Mouse (Mus musculus) neural tube, embryonic 14.5 days (tissue): Measurements from ENCODE around the gene Trcg1. TPM values are rescaled to one million over a fixed set of nuclear protein-coding genes. Genes with fewer than 3 reads are reported as not detected.

Source experiments
- ATAC-seq: fragments of 200-750 bp; cut with Nextera tagmentation; 2 replicates; pipeline ENCODE4 v1.8.0; 2017; ENCODE audit warnings: low read depth, mild to moderate bottlenecking, moderate TSS enrichment, moderate library complexity
- H3K27ac ChIP-seq: fragments of 300-500 bp; sonication (generic); 2 replicates; pipeline ENCODE4 v1.5.1; 2014; ENCODE audit warnings: low read depth, mild to moderate bottlenecking, control low read depth, low read length, moderate library complexity, mixed read lengths
- H3K27me3 ChIP-seq: fragments of 300-500 bp; sonication (generic); 2 replicates; pipeline ENCODE4 v1.6.1; 2014; ENCODE audit warnings: low read length; ENCODE audit not compliant: control insufficient read depth, insufficient read depth
- H3K36me3 ChIP-seq: fragments of 300-500 bp; sonication (generic); 2 replicates; pipeline ENCODE4 v1.6.1; 2014; ENCODE audit warnings: low read length, mixed read lengths; ENCODE audit not compliant: control insufficient read depth, insufficient read depth
- H3K4me1 ChIP-seq: fragments of 300-500 bp; sonication (generic); 2 replicates; pipeline ENCODE4 v1.6.1; 2014; ENCODE audit warnings: low read length; ENCODE audit not compliant: control insufficient read depth, insufficient read depth
- H3K4me2 ChIP-seq: fragments of 300-500 bp; sonication (generic); 2 replicates; pipeline ENCODE4 v1.6.1; 2014; ENCODE audit warnings: mild to moderate bottlenecking, low read depth, low read length, control low read depth
- H3K4me3 ChIP-seq: fragments of 300-500 bp; sonication (generic); 2 replicates; pipeline ENCODE4 v1.5.1; 2014; ENCODE audit warnings: low read depth, low read length, control low read depth, mixed read lengths
- H3K9ac ChIP-seq: fragments of 300-500 bp; sonication (generic); replicated peaks from 2 replicates; pipeline ENCODE4 v1.6.1; 2014; ENCODE audit warnings: low read depth, mild to moderate bottlenecking, control low read depth, low read length, mixed read lengths
- H3K9me3 ChIP-seq: fragments of 300-500 bp; sonication (generic); 2 replicates; pipeline ENCODE4 v1.6.1; 2016; ENCODE audit warnings: low read length; ENCODE audit not compliant: control insufficient read depth
- WGBS: fragments of 180-500 bp; shearing (Covaris S2); extraction: QIAGEN DNeasy Blood & Tissue Kit; methylation state at CpG from one replicate; pipeline ENCODE4 v1.1.7; 2014; 5-methylcytosine and 5-hydroxymethylcytosine counted together
- polyA plus RNA-seq: library from polyadenylated mRNA; unstranded; fragments of >200 nt; fragmentation: Nextera tagmentation; extraction: Ambion mirVana; gene quantifications from 2 replicates; pipeline ENCODE4 v1.2.1, GENCODE M21; 2014

Gene Trcg1
- polyA plus RNA-seq, 1 experiment from 2014 or later: not detected

DNA sequence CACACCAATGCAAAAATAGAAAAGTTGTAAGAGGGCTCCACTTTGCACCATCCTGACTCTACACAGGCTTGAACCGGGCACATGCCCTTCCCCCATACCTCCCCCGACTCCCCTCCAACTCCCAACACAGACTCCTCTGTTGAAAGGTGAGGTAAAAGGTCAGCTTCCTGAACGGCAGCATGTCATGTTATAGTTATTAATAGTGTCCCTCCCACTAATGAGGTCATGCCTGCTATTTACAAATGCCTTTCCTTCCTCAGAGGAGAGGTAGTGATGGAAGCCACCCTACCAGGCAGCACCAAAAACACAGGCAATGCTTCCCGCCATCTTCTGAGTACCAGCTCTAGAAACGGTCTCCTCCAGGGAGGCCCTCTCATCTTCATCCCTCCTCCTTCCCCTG, 28.8 kb downstream of the Trcg1 start:
- Histone ChIP-seq H3K36me3 (no peaks in the 10 kb centered on the region), H3K27ac (no peak overlapping the region), H3K4me2 (no peak overlapping the region), H3K9ac (no peak overlapping the region), H3K9me3 (no peaks in the 10 kb centered on the region), H3K27me3 (no peaks in the 10 kb centered on the region), H3K4me1 (peaks cover 14% of the 10 kb centered on the region), H3K4me3 (no peak overlapping the region)
- 21% methylated on average over 5 of the region's 5 CpGs for WGBS
- ATAC-seq: no peak

DNA sequence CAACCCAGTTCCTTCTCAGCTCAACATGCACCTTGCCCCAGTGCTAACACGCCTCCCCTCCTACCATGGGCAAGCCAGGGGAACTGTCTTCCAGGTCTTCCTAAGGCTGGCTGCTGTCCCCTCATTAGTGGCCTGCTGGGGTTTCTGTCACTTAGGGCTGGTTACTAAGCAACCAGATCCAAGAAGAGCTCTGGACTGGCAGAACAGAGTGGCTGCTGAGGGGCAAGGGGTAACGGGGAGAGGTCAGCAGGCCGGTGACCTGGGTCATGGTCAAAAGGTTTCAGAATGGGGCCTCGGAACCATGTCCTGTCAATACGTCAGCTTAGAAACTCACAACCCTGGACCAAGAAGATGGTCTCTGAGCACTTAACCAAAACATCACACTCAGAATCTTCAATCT, 31.1 kb downstream of the Trcg1 start:
- Histone ChIP-seq H3K27ac (no peak overlapping the region), H3K4me1 (peaks cover 6% of the 10 kb centered on the region; the same call in 1 of the 2 replicates), H3K36me3 (no peaks in the 10 kb centered on the region), H3K9ac (no peak overlapping the region), H3K4me2 (no peak overlapping the region), H3K27me3 (no peaks in the 10 kb centered on the region), H3K9me3 (no peaks in the 10 kb centered on the region), H3K4me3 (no peak overlapping the region)
- no peak for ATAC-seq
- 14% methylated on average over 5 of the region's 5 CpGs for WGBS

- WGBS: 20% methylated on average over 10 of the region's 10 CpGs
- no peak overlapping the region for H3K4me2 ChIP-seq
- 0 out of 2 replicates have a peak, but pooled peaks cover 2% of the 10 kb centered on the region for H3K4me1 ChIP-seq
- no peaks in the 10 kb centered on the region for H3K36me3 ChIP-seq
- no peak overlapping the region for H3K9ac ChIP-seq
- no peaks in the 10 kb centered on the region for H3K27me3 ChIP-seq
- no peak for ATAC-seq
- H3K4me3 ChIP-seq: no peak overlapping the region
- no peaks in the 10 kb centered on the region for H3K9me3 ChIP-seq
- H3K27ac ChIP-seq: no peak overlapping the region
Observed at GRCm38 (mm10) chr9:57268078-57268477, 31.7 kb downstream of the Trcg1 start.

- no peak for ATAC-seq
- WGBS: 0% methylated on average over 3 of the region's 3 CpGs
- no peak overlapping the region for H3K4me3 ChIP-seq
- no peak overlapping the region for H3K9ac ChIP-seq
- 0 out of 2 replicates have a peak, but pooled peaks cover 2% of the 10 kb centered on the region for H3K4me1 ChIP-seq
- no peaks in the 10 kb centered on the region for H3K9me3 ChIP-seq
- no peak overlapping the region for H3K4me2 ChIP-seq
- no peaks in the 10 kb centered on the region for H3K27me3 ChIP-seq
- H3K27ac ChIP-seq: no peak overlapping the region
- no peaks in the 10 kb centered on the region for H3K36me3 ChIP-seq
Observed at GRCm38 (mm10) chr9:57268575-57268974, 32.2 kb downstream of the Trcg1 start.

DNA sequence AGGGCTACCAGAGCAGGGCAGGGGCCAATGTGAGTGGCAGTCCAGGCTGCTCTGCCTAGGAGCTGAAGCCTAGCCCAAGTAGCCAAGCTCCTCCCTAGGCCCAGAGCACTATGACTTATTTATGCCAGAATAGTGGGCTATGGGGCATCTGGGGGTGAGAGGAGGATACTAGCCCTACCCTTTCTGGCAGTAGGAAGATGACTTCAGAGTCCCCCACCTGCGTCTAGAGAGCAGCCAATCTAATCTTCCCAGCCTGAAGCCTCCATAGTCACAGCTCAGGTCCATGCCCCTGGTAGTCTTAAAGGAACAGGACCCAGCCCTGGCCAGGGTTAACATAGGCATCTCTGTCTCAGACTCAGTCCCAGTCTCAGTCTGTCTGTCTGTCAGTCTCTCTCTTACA, 33.0 kb downstream of the Trcg1 start:
- Histone ChIP-seq H3K36me3 (no peaks in the 10 kb centered on the region), H3K9ac (no peak overlapping the region), H3K9me3 (no peaks in the 10 kb centered on the region), H3K27ac (no peak overlapping the region), H3K4me2 (no peak overlapping the region), H3K27me3 (no peaks in the 10 kb centered on the region), H3K4me3 (no peak overlapping the region), H3K4me1 (0 out of 2 replicates have a peak, but pooled peaks cover 2% of the 10 kb centered on the region)
- no peak for ATAC-seq
- 31% methylated on average over 1 of the region's 1 CpGs for WGBS

GRCm38 (mm10) chr9:57270399-57270798, 34.0 kb downstream of the Trcg1 start:
- Histone ChIP-seq H3K9ac (no peak overlapping the region), H3K4me1 (0 out of 2 replicates have a peak, but pooled peaks cover 2% of the 10 kb centered on the region), H3K9me3 (no peaks in the 10 kb centered on the region), H3K27ac (no peak overlapping the region), H3K4me2 (no peak overlapping the region), H3K4me3 (no peak overlapping the region), H3K36me3 (no peaks in the 10 kb centered on the region), H3K27me3 (no peaks in the 10 kb centered on the region)
- ATAC-seq: no peak
- WGBS: 12% methylated on average over 8 of the region's 8 CpGs

- no peaks in the 10 kb centered on the region for H3K9me3 ChIP-seq
- WGBS: 18% methylated on average over 1 of the region's 1 CpGs
Observed at GRCm38 (mm10) chr9:57271081-57271480, 34.7 kb downstream of the Trcg1 start.

DNA sequence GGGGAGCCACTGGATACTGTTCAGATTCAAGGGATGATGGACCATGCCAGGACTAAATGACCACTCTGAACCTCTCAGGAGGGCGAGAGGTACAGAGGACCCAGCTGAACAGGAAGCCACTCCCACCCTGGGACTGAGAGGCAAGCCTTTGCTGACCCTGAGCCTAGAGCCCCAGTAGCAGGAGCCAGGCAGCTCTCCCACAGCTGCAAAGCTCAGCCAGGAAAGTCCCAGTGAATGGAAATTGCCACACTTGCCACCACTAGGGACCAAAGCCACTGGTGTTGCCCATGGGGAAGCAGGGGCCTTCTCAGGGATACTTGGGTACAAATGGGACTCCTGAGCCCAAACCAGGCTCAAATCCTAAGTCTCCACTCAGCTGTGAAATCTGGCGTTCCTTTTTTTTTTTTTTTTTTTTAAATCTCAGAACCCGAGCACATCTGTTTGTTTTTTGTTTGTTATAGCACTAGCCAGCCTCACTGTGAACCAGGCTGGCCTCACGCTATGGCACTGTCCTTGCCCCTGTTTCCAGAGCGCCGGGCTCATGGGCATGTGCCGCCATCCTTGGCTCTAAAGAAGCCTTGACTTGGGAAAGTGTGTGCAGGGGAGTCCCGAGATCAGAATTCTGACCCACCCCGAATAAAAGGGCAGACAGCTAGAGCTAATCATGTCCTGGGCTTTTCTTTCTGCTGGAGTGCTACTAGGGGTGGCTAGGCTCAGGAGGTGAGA, 35.6 kb downstream of the Trcg1 start:
- Histone ChIP-seq H3K4me2 (no peak overlapping the region), H3K9me3 (no peaks in the 10 kb centered on the region), H3K4me1 (0 out of 2 replicates have a peak, but pooled peaks cover 2% of the 10 kb centered on the region), H3K36me3 (no peaks in the 10 kb centered on the region), H3K27me3 (no peaks in the 10 kb centered on the region), H3K4me3 (no peak overlapping the region), H3K27ac (no peak overlapping the region), H3K9ac (no peak overlapping the region)
- ATAC-seq: no peak
- 58% methylated on average over 9 of the region's 9 CpGs for WGBS

More at GRCm38 (mm10) chr9:57271081-57271480, 34.7 kb downstream of the Trcg1 start:
- no peaks in the 10 kb centered on the region for H3K36me3 ChIP-seq
- H3K27me3 ChIP-seq: no peaks in the 10 kb centered on the region
- no peak overlapping the region for H3K4me3 ChIP-seq
- no peak overlapping the region for H3K9ac ChIP-seq
- ATAC-seq: no peak
- no peak overlapping the region for H3K4me2 ChIP-seq
- 0 out of 2 replicates have a peak, but pooled peaks cover 2% of the 10 kb centered on the region for H3K4me1 ChIP-seq
- H3K27ac ChIP-seq: no peak overlapping the region

GRCm38 (mm10) chr9:57272902-57273804, 36.8 kb downstream of the Trcg1 start:
- 67% methylated on average over 8 of the region's 8 CpGs for WGBS
- Histone ChIP-seq H3K27me3 (no peaks in the 10 kb centered on the region), H3K36me3 (no peaks in the 10 kb centered on the region), H3K4me2 (no peak overlapping the region), H3K27ac (no peak overlapping the region), H3K4me3 (no peak overlapping the region), H3K4me1 (no peaks in the 10 kb centered on the region), H3K9ac (no peak overlapping the region), H3K9me3 (no peaks in the 10 kb centered on the region)
- no peak for ATAC-seq
